Mouse (Mus musculus) heart, postnatal 0 days (tissue): ENCODE measurements around the gene Btbd3. TPM values are rescaled to one million over a fixed set of nuclear protein-coding genes. Genes with fewer than 3 reads are reported as not detected.

Source experiments
- ATAC-seq: fragments of 200-750 bp; cut with Nextera tagmentation; 2 replicates; pipeline ENCODE4 v1.8.0; 2017; ENCODE audit warnings: low read depth, moderate number of reproducible peaks, moderate library complexity; ENCODE audit not compliant: insufficient read depth
- DNase-seq: peaks from one replicate; pipeline ENCODE4 v3.0.0-alpha.2; 2016; ENCODE audit warnings: low spot score
- H3K27ac ChIP-seq: fragments of 300-500 bp; sonication (generic); 2 replicates; pipeline ENCODE4 v1.5.1; 2014; ENCODE audit warnings: low read depth, mild to moderate bottlenecking
- H3K27me3 ChIP-seq: fragments of 300-500 bp; sonication (generic); 2 replicates; pipeline ENCODE4 v1.6.1; 2014; ENCODE audit warnings: low read length, mixed read lengths; ENCODE audit not compliant: control insufficient read depth, insufficient read depth
- H3K36me3 ChIP-seq: fragments of 300-500 bp; sonication (generic); replicated peaks from 2 replicates; pipeline ENCODE4 v1.6.1; 2014; ENCODE audit warnings: low read length, mixed read lengths; ENCODE audit not compliant: control insufficient read depth, insufficient read depth
- H3K4me1 ChIP-seq: fragments of 300-500 bp; sonication (generic); 2 replicates; pipeline ENCODE4 v1.6.1; 2014; ENCODE audit warnings: antibody characterized with exemption; ENCODE audit not compliant: control insufficient read depth, insufficient read depth
- H3K4me2 ChIP-seq: fragments of 300-500 bp; sonication (generic); 2 replicates; pipeline ENCODE4 v1.6.1; 2014; ENCODE audit warnings: low read depth, mild to moderate bottlenecking, low read length, moderate library complexity
- H3K4me3 ChIP-seq: fragments of 300-500 bp; sonication (generic); 2 replicates; pipeline ENCODE4 v1.5.1; 2014; ENCODE audit warnings: low read depth, low read length
- H3K9ac ChIP-seq: fragments of 300-500 bp; sonication (generic); replicated peaks from 2 replicates; pipeline ENCODE4 v1.6.1; 2014; ENCODE audit warnings: low read depth, low read length, mixed read lengths
- H3K9me3 ChIP-seq: fragments of 300-500 bp; sonication (generic); replicated peaks from 2 replicates; pipeline ENCODE4 v1.6.1; 2016; ENCODE audit warnings: low read length; ENCODE audit not compliant: control insufficient read depth
- CTCF ChIP-seq: IDR thresholded peaks from 2 replicates; pipeline ENCODE4 v1.5.1; 2016; ENCODE audit warnings: antibody characterized with exemption, control low read depth, low read depth
- EP300 ChIP-seq: IDR thresholded peaks from 2 replicates; pipeline ENCODE4 v1.6.1; 2016; ENCODE audit warnings: antibody characterized with exemption, low read depth
- WGBS: fragments of 180-500 bp; shearing (Covaris S2); extraction: QIAGEN DNeasy Blood & Tissue Kit; methylation state at CpG from one replicate; pipeline ENCODE4 v1.1.7; 2014; 5-methylcytosine and 5-hydroxymethylcytosine counted together
- polyA plus RNA-seq: library from polyadenylated mRNA; unstranded; fragments of >200 nt; fragmentation: Nextera tagmentation; extraction: Ambion mirVana; gene quantifications from 2 replicates; pipeline ENCODE4 v1.2.1, GENCODE M21; 2015
- total RNA-seq: library from RNA; depleted of rRNA; stranded (reverse); fragments of >200 nt; gene quantifications from 2 replicates; pipeline ENCODE4 v1.2.3, GENCODE M21; 2014; ENCODE audit warnings: low replicate concordance

The Btbd3 gene
- total and polyA plus RNA-seq, 2 experiments from 2014 or later, result 8.5 to 18.7 TPM

DNA sequence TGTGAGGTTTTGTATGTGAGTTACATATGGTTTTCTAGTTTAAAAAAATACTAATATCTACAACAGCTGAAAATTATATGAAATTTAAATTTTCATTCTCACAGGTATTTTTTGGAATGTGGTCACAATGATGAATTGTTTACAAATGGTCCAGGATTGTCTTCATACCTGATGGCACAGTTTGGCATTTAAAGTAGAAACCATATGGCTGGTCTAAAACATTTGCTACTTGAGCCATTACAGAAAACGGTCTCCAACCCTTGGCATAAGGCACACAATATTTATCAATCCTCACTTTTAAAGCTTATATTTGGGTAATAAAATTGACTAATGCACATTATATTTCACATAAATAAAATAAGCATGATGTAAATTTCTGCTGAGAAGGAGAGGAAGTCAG is 272.1 kb downstream of the Btbd3 start:
- no peaks in the 10 kb centered on the region for H3K9me3 ChIP-seq
- no peaks in the 10 kb centered on the region for H3K4me1 ChIP-seq
- no peak overlapping the region for H3K9ac ChIP-seq
- H3K27me3 ChIP-seq, result no peaks in the 10 kb centered on the region
- ATAC-seq (no peak), DNase-seq (no peak)
- H3K27ac ChIP-seq, result no peak overlapping the region
- no peak overlapping the region for H3K4me2 ChIP-seq
- 76% methylated on average over 1 of the region's 1 CpGs for WGBS
- no peaks in the 10 kb centered on the region for H3K36me3 ChIP-seq
- TF ChIP-seq EP300, result no peak
- no peak for TF ChIP-seq CTCF
- no peak overlapping the region for H3K4me3 ChIP-seq

DNA sequence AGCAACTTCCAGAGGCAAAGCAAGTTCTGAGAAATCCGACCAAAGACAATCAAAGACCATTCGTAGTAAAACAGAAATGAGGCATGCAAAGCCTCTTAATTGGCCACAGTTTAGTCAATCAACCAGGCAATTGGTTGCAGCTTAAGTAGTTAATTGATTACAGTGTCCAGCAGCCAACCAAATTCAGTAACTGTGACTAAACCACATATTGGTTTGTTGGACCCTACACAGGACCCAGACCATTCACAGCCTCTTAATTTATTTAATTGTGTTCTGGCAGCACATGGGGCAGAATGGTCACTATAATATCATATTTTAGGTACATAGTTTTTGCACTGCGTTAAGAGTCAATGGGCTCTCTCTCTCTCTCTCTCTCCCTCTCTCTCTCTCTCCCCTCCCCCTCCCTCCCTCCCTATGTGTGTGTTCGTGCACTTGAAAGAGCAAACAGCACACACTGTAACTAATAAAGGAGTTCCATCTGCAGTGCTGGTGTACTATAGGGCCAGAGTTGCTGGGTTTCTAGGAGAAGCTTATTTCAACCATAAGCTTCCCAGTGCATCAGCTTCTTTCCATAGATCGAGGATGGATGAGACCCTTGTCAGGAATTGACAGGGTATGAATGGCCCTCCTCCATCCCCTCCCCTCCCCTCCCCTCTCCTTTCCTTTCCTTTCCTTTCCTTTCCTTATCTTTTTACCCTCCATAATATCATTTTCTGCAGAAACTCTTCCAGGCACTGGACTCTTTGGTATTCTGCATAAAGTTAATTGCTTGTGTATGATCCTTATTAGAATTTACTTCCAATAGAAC is 275.0 kb downstream of the Btbd3 start:
- no peak for DNase-seq
- H3K36me3 ChIP-seq, result no peaks in the 10 kb centered on the region
- ATAC-seq, result no peak
- no peak overlapping the region for H3K27ac ChIP-seq
- no peak overlapping the region for H3K4me2 ChIP-seq
- H3K9me3 ChIP-seq, result no peaks in the 10 kb centered on the region
- WGBS, result 75% methylated on average over 5 of the region's 5 CpGs
- H3K9ac ChIP-seq, result no peak overlapping the region
- no peak overlapping the region for H3K4me3 ChIP-seq
- H3K4me1 ChIP-seq, result no peaks in the 10 kb centered on the region
- no peaks in the 10 kb centered on the region for H3K27me3 ChIP-seq
- TF ChIP-seq CTCF, result no peak
- TF ChIP-seq EP300, result no peak

- no peak for ATAC-seq
- Histone ChIP-seq H3K27me3 (no peaks in the 10 kb centered on the region), H3K36me3 (no peaks in the 10 kb centered on the region), H3K9ac (no peak overlapping the region), H3K4me2 (no peak overlapping the region), H3K27ac (no peak overlapping the region), H3K4me1 (no peaks in the 10 kb centered on the region), H3K4me3 (no peak overlapping the region), H3K9me3 (no peaks in the 10 kb centered on the region)
- DNase-seq, result no peak
- WGBS, result 63% methylated on average over 4 of the region's 4 CpGs
- TF ChIP-seq CTCF (no peak), EP300 (no peak)
Observed at GRCm38 (mm10) chr2:138531992-138532391, 275.6 kb downstream of the Btbd3 start.

- Histone ChIP-seq H3K27me3 (no peaks in the 10 kb centered on the region), H3K4me3 (no peak overlapping the region), H3K27ac (no peak overlapping the region), H3K36me3 (no peaks in the 10 kb centered on the region), H3K9ac (no peak overlapping the region), H3K9me3 (no peaks in the 10 kb centered on the region), H3K4me2 (no peak overlapping the region), H3K4me1 (no peaks in the 10 kb centered on the region)
- DNase-seq (no peak), ATAC-seq (no peak)
- TF ChIP-seq CTCF, result no peak
- TF ChIP-seq EP300, result no peak
- 88% methylated on average over 3 of the region's 3 CpGs for WGBS
Observed at GRCm38 (mm10) chr2:138539655-138540054, 283.3 kb downstream of the Btbd3 start.

- Histone ChIP-seq H3K4me1 (no peaks in the 10 kb centered on the region), H3K9ac (no peak overlapping the region), H3K4me3 (no peak overlapping the region), H3K36me3 (no peaks in the 10 kb centered on the region), H3K27ac (no peak overlapping the region), H3K4me2 (no peak overlapping the region), H3K9me3 (no peaks in the 10 kb centered on the region), H3K27me3 (no peaks in the 10 kb centered on the region)
- 74% methylated on average over 2 of the region's 2 CpGs for whole genome bisulfite sequencing
- DNase-seq, result no peak
- ATAC-seq, result no peak
- no peak for TF ChIP-seq EP300
- TF ChIP-seq CTCF, result no peak
Observed at GRCm38 (mm10) chr2:138548990-138549389, 292.6 kb downstream of the Btbd3 start.

DNA sequence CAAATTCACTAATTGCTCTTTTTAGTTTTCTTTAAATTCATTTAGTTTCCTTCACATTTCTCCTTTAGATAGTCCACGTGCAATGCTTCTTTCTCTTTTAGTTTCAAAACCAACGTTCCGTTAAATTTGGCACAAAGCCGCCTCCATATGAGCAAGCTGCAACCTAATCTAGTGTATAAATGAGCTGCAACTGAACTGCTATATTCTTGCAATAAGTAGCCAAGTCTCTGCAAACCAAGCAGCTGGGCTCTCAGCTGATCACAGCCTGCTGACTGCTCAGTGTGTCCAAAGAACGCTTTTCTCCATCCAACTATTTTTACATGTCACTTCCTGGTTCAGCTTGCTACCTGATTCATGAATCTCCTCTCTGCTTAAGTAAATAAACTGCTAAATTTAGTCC is 295.2 kb downstream of the Btbd3 start:
- Histone ChIP-seq H3K4me2 (no peak overlapping the region), H3K36me3 (no peaks in the 10 kb centered on the region), H3K27me3 (no peaks in the 10 kb centered on the region), H3K9me3 (no peaks in the 10 kb centered on the region), H3K9ac (no peak overlapping the region), H3K4me1 (no peaks in the 10 kb centered on the region), H3K27ac (no peak overlapping the region), H3K4me3 (no peak overlapping the region)
- 67% methylated on average over 5 of the region's 5 CpGs for WGBS
- DNase-seq (no peak), ATAC-seq (no peak)
- no peak for TF ChIP-seq EP300
- no peak for TF ChIP-seq CTCF
